Mouse (Mus musculus): ENCODE results near the gene Il16.

- no peak for TF ChIP-seq CTCF (IDR thresholded peaks at IDR 0.05; ENCODE audit: extremely low read depth, insufficient read depth, insufficient read length, insufficient replicate concordance)
- no peak for TF ChIP-seq POLR2A (IDR thresholded peaks at IDR 0.05; ENCODE audit: low read depth, low read length)
These were observed 146.3 kb downstream of the Il16 start for GRCm38 (mm10) chr7:83598997-83599912.
